Mouse (Mus musculus) layer of hippocampus, adult 9-11 months (tissue): ENCODE data around the gene Fbxo44.
"Not testable (repeated sequence)": the region's sequence is repeated elsewhere in the genome, so short reads cannot be mapped to it uniquely, and the experiment has no call there.

Experiments
- DNase-seq: peaks from one replicate; pipeline ENCODE4 v3.0.0; 2022

Fbxo44 gene

DNA sequence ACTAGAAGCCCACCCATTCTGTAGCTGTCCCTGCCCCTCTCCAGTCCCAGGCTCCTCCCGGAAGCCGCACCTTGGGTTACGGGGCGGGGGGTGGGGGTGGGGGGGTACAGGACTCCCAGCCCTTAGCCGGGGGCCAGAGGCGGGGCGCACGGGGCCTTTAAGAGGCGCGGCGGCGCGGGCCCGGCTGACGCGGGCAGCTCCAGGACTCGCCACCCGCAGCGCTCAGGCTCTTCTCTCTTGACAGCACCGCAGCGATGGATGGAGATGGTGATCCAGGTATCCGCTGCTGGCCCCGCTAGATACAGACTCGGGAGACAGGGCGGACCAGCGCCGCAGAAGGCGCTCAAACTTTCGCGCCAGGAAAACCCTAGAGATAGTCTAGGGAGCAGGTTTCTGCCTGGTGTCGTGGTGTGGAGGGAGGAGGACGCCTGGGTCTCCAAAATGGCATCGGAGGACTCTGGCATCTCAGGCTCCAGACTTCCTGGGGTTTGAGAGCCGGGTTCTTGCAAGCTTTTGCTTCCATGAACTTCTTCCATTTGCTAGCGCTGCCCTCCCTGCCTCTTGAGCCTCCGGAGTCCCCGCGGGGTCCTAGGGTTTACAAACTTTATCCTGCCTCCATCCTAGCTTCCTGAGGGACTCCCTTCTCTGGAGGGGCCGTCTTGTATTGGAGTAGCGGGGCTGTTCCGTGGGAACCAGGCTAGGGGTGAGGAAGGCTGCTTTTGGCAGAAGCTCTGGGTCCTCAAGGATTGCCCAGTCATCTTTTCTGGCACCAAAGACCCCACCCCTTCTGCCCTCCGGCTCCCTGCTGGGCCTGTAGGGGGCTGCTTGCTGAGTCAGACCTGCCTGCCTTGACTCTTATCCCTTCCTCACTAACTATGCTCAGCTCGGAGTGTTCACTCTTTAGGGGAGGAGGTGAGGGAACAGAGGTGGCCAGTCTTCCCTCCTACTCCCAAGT, at the start of gene Fbxo44, which contains the start of gene Fbxo2:
Fbxo44 (minus strand) TSS at position 47 of the 955 bp plus-strand sequence.
Fbxo2 (plus strand) TSS at position 186 of the 955 bp plus-strand sequence.
- no peak for DNase-seq

GRCm38 (mm10) chr4:148204873-148205232, 44.6 kb upstream of the Fbxo44 start:
- no peak for DNase-seq

GRCm38 (mm10) chr4:148204061-148204872, 44.0 kb upstream of the Fbxo44 start:
- DNase-seq: no peak

GRCm38 (mm10) chr4:148203557-148203956, 43.3 kb upstream of the Fbxo44 start:
- no peak for DNase-seq

DNA sequence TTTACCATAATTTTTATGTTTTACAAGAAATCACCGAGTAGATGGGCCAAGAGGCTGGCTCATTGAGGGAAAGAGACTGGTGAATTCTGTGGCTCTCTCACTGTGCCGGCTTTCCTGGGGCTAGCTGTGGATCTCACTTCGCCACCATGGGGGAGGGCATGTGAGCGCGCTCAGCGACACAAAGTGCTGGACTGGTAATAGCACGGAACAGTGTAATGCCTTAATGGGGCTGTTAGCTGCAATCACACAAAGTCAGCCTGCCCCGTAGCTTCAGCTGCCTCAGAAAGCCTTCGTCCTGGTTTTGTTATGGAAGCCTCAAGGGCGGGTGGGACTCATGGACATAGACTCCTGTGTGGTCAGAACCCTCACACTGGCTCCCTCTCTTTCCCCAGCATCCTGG, 38.4 kb upstream of the Fbxo44 start:
- DNase-seq: no peak

GRCm38 (mm10) chr4:148194400-148194799, 34.1 kb upstream of the Fbxo44 start:
- DNase-seq: no peak

- no peak for DNase-seq
Measured at GRCm38 (mm10) chr4:148192707-148193245, 32.5 kb upstream of the Fbxo44 start.

GRCm38 (mm10) chr4:148188767-148189166, 28.5 kb upstream of the Fbxo44 start:
- DNase-seq: not testable (repeated sequence)

GRCm38 (mm10) chr4:148185819-148186218, 25.5 kb upstream of the Fbxo44 start:
- DNase-seq: no peak

DNA sequence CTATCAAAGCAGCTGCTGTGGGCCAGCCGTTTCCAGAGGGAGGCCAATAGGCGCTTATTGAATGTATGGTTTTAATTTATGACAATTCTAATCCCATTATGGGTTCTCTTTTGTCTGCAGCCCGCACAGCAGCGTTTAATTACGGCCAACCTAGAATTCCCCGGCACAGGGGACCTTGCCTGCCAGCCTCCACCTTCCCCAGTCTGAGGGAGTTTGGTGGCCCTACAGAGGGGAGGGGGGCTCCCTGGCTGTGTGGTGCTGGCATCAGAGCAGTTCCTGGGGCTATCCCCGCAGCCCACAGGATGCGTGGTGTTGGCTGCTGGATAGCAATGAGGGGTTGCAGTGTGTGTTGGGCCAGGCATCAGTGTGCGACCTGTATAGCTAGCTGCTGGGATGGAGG, 24.3 kb upstream of the Fbxo44 start:
- DNase-seq: no peak

DNA sequence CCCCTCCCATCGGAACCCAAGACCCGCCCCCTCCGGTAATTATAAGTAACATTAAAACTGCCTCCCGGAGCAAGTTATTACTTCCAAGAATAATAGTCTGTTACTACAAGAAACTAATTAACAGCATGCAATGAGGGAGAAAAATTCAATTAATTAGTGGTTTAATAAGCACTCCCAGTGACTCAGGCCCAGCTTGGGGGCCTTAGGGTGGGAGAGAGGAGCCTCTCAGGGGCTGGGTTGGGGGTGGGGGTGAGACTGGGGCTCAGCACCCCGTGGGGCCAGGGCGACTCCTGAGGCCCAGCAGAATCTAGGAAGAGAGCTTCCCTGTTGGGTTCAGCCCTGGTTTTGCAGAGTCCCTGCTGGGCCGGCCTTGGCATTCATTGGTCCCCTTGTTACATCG, 22.1 kb upstream of the Fbxo44 start:
- no peak for DNase-seq

DNA sequence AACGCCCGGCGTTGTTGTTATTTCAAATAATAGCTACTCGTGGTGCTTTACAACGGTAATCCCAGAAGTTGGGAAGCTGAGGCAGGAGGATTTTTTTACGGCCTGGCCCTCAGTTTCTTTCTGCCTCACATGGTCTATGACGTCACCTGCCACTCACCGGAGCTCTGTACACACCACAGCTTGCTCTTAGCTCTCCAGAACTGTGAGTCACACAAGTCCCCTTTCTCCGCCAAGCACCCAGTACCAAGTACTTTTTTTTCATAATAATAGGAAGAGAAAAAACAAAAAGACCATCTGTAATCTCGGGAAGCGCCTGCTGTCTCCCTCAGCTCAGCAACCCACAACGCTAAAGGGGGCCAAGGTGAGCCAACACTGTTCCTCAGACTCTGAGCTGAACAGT, 21.2 kb upstream of the Fbxo44 start:
- peak; percentile 83 for DNase-seq

DNA sequence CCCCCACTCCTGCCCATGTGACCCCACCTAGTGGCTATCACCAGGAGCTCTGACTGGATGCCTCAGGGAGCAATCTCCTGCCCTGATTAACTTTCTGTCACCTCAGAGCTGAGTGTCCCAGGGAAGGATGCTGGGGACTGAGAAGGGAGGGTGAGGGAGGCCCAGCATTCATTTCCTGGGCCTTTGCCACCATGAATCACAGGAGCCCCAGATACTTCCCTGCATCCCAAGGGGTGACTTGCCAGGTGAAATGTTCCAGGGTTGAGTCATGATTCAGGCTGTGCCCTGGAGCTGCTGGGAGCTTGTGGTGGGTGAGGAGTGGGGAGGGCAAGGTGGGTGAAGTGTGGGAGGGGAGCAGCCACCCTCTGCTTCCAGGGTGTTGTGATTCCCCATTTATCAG, 17.4 kb upstream of the Fbxo44 start:
- no peak for DNase-seq

DNA sequence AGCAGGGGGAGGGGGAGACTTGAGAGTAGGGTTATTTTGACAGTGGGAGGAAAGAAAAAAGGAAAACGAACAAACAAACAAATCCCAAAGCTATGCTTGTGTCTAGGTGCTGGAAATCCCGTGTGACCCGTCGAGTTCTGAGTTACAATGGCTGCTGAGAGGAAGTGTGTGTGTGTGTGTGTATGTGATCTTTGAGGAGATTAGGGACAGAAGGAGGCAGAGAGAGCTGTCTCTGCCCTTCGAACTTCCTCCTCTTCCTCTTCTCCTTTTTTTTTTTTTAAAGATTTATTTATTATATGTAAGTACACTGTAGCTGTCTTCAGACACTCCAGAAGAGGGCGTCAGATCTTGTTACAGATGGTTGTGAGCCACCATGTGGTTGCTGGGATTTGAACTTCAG, 16.3 kb upstream of the Fbxo44 start:
- not testable (repeated sequence) for DNase-seq

GRCm38 (mm10) chr4:148174495-148174862, 14.2 kb upstream of the Fbxo44 start:
- DNase-seq: no peak

DNA sequence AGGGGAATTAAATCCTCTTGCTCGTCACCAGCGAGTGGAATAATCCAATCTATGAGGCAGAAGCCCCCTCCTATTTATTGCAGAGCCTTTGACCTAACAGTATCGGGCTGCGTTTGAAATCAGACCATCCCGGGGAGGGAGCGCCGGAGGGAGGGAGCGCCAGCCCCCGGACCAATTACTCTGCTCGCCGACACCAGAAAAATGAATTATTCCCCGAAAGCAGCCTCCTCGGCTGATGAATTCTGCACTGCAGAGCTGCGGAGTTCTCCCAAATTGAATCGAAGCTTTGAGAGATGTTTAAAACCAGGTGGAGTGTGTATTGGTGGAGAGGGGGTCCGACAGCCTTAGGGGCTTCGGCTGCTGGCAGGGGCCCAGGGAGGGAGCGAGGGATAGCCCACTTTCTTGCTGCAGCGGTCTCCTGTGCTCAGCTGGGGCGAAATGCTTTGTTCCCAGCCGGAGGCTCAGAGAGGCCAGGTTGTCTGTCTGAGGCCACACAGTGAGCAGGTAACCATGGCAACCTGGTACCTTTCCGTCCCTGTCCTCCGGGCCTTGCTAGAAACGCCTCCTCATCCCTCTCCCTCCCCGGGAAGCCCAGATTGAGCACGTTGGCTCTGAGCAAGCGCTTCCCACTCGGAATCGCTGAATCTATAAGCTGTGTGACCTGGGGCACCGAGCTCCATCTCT, 13.7 kb upstream of the Fbxo44 start:
- peak; percentile 66 for DNase-seq

- DNase-seq: no peak
Measured at GRCm38 (mm10) chr4:148171261-148171660, 11.0 kb upstream of the Fbxo44 start.

GRCm38 (mm10) chr4:148170842-148171241, 10.6 kb upstream of the Fbxo44 start:
- DNase-seq: no peak

GRCm38 (mm10) chr4:148169586-148169985, 9.3 kb upstream of the Fbxo44 start:
- DNase-seq: no peak

- no peak for DNase-seq
Measured at GRCm38 (mm10) chr4:148168287-148168686, 8.0 kb upstream of the Fbxo44 start.

GRCm38 (mm10) chr4:148166986-148167385, 6.7 kb upstream of the Fbxo44 start:
- DNase-seq: peak; percentile 71

DNA sequence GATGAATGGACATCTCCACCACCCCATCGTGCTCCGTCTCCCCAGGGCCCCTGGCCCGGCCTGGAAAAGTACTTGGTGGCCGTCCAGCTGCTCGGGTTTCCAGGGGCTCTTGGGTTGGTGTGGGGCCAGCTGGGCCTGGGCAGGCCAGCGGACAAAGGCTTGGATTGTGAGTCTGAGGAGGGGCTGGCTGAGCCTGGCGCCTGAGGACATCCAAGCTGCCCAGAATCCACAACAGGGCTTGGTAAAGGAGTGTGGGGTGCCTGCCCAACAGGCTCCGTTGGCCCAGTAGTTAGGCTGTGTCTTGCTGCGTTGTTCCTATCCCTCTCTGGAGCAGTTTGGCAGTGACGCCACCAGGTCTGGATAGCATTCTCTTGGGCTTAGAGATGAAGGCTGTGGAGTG, 6.1 kb upstream of the Fbxo44 start:
- peak; percentile 93 for DNase-seq

- no peak for DNase-seq
Measured at GRCm38 (mm10) chr4:148165551-148165950, 5.3 kb upstream of the Fbxo44 start.
